Mouse (Mus musculus) layer of hippocampus, adult 9-10 months (tissue): Measurements from ENCODE around the gene St3gal2.
A peak's percentile ranks its signal among the peaks of the same experiment; 100 is the strongest.
"Not testable (repeated sequence)": the region's sequence is repeated elsewhere in the genome, so short reads cannot be mapped to it uniquely, and the experiment has no call there.

ENCODE experiments used
- DNase-seq: peaks from one replicate; pipeline ENCODE4 v3.0.0; 2022; ENCODE audit warnings: low spot score

St3gal2 gene

DNA sequence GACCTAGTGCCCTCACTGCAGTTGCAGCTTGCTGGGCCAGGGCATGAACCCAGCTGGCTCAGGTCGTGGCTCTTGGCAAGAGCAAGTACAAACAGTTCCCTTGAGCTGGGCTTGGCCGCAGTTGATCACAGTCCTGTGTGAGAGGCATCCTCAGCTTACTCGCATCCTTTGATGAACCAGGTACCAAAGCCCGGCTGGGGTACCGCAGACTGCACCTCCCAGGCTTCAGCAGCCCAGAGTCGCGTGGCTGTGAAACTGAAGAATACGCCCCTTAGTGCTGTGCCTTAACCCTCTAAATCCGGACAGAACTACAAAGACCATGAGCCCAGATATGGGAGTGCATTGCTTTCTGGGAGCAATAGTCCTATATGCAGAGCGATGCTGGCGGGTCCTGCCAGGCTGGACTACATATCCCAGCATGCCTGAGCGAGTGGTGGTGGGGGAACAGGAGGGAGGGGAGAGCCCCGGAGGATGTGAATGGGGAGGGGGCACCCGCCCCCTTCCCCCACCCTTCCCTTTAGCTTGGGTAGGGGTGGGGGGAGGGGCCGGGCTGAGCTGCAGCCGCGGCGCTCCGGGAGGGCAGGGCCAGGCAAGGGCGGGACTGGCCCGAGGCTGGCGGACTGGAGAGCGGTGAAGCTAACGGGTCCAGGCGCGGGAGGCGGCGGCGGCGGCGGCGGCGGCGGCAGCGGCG is at the start of gene St3gal2:
Gene St3gal2 (plus strand): TSS at position 582 of the 691 bp plus-strand sequence.
- DNase-seq: peak; percentile 86

- no peak for DNase-seq
These were observed 49.2 kb upstream of the St3gal2 start for GRCm38 (mm10) chr8:110870501-110870900.

DNA sequence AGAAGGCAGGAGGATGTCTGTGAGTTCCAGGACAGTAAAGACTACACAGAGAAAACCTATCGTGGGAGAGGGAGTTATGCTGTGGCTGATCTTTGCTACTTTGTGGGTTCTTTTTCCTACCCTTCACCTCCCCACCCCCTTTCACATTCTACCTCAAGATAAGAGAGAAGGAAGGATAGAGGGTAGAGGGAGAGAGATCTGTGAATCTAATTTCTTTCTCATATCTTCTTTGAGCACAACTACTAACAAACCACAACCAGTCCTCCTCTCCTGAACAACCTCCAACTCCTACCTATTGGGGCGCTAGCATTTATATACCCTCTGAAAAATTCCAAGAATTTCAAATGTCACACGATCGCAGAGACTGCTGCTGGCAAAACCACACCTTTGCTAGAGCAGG is 41.9 kb upstream of the St3gal2 start:
- no peak for DNase-seq

GRCm38 (mm10) chr8:110881741-110882310 is 37.9 kb upstream of the St3gal2 start:
- DNase-seq: no peak

DNA sequence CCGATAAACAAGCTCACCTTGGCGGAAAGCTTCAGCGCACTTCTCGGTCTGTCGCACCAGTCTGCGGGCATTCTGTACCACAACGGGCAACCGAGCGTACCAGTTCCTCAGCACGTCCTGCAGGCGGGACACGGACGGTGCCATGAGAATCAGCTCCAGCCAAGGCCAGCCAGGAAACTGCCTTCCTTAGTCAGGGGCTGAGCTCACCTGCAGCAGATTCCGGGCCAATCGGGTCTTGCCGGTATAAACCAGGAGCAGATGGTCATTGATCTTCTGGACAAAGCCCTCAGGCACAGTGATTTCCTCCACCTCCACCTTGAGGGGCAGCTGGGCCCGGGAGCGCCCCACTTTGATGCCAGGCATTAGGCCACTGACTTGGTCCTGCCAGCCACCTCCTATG is 35.9 kb upstream of the St3gal2 start:
- no peak for DNase-seq

DNA sequence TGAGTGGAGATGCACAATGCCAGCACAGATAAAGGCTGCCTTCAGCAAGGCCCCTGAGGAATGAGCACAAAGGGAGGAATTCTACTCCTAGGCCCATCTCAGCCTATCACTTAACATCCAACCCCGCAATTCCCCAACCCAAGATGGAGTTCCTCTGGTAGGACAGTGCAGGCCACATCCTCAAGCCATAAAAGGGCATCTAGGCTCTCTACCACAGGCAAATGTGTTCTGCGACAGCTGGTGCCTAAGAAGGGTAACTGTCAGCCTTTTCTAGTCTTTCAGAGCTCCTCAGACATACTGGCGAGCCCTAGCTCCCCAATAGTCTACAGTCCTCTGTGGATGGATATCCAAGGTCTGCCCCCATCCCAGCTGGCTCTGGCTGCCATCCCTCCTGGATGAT is 33.1 kb upstream of the St3gal2 start:
- DNase-seq: no peak

GRCm38 (mm10) chr8:110887551-110887950 is 32.2 kb upstream of the St3gal2 start:
- DNase-seq: no peak

DNA sequence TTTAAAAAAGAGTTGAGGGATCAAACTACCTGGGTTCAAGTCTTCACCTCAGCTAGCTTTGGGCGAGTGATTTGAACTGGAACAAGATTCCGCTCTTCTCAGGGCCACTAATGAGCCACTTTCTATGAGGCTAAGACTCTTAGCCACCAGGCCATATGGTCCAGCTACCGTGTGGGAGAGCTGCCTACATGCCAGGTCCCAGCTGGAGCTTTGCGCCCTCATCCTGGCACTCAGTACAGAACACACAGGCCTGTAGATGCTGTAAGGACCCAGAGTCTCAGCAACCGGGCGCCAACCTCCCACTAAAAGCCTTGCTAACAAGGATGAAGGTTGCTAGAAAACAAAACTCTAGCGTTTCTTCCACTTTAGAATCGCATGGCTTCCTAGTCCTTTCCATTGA is 31.3 kb upstream of the St3gal2 start:
- DNase-seq: peak; percentile 18

GRCm38 (mm10) chr8:110888860-110889259 is 30.9 kb upstream of the St3gal2 start:
- DNase-seq: no peak

- DNase-seq: no peak
These were observed 29.7 kb upstream of the St3gal2 start for GRCm38 (mm10) chr8:110889904-110890470.

- no peak for DNase-seq
These were observed 27.7 kb upstream of the St3gal2 start for GRCm38 (mm10) chr8:110892040-110892439.

DNA sequence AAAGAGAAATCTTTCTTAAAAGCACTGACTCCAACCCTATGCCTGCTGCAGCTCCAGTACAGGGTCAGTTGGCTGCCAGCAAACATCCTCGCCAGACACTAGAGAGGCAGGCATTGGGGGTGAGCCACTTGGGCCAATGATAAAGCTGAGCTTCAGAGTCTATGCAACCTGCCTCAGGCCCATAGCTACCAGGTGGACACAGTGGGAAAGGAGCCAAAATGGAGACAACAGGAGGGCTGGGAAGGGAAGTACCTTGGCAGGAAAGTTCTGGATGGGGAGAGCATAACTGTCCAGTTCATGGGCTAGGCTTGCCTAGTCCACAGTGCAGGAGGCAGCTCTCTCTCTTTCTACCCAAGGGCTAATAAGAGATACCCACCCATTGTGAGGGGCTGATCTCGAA is 26.8 kb upstream of the St3gal2 start:
- DNase-seq: no peak

- DNase-seq: no peak
These were observed 24.9 kb upstream of the St3gal2 start for GRCm38 (mm10) chr8:110894851-110895250.

DNA sequence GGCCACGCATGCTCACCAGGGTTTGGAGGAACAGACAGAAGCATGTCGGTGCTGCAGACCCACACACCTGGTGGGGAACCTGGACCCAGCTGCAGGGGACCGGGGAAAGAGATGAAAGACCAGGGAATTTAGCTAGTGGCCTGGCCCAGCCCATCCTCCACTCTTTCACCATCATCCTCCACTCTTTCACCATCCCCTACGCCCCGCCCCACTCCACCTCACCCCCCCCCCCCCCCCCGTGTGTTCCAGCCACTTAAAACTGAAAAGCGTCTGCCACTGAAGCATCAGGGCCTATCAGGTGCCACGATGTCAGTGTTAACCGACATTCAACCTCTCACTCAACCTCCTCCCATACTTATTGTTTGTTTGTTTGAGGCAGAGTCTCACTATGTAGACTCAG is 24.5 kb upstream of the St3gal2 start:
- no peak for DNase-seq

DNA sequence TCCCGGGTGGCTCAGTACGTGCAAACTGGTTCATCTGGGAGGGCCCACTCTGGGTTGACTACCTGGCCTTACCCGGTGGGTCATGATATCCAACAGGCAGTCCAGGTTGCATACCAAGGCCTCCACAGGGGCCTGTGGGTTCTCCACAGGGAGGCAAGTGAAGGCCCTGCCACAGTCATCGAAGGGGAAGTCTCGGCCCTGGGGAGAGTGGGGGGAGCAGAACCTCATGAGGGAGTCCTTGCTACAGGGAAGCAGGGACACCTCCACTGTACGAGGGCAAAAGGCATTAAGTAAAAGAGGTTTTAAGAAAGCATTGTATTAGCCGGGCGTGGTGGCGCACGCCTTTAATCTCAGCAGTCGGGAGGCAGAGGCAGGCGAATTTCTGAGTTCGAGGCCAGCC is 23.9 kb upstream of the St3gal2 start:
- no peak for DNase-seq

DNA sequence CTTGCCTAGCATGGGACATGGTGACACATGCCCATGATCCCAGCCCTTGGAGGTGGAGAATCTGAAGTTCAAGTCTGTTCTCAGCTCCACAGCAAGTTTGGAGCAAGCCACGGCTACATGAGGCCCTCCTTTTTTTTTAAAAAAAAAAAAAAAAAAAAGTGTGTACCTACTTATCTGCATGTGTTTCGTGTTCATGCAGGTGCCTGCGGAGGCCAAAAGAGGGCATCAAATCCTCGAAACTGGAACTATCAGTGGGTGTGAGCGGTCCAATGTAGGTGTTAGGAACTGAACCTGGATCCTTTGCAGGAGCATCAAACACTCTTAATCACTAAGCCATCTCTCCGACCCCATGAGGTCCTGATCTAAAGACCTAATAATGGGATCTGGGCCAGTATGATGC is 22.2 kb upstream of the St3gal2 start:
- DNase-seq: no peak

- DNase-seq: no peak
These were observed 18.7 kb upstream of the St3gal2 start for GRCm38 (mm10) chr8:110901056-110901455.

- DNase-seq: peak; percentile 61
These were observed 17.7 kb upstream of the St3gal2 start, which contains the start of gene Fuk for GRCm38 (mm10) chr8:110901839-110902578. Gene Fuk, minus strand, starts transcription at chr8:110902488.

DNA sequence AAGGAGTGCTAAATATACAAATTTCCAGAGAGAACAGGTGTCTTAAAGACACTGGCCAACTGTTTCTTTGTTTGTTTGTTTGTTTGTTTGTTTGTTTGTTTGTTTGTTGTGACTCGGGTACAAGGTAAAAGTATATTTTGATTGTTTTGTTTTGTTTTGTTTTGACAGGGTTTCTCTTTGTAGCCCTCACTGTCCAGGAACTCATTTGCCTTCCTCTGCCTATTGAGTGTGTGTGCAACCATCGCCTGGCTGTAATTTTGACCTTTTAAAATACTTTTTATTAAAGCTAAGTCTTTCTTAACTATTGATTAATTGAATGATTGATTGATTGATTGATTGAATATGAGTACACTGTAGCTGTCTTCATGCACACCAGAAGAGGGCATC is 17.1 kb upstream of the St3gal2 start:
- no peak for DNase-seq

DNA sequence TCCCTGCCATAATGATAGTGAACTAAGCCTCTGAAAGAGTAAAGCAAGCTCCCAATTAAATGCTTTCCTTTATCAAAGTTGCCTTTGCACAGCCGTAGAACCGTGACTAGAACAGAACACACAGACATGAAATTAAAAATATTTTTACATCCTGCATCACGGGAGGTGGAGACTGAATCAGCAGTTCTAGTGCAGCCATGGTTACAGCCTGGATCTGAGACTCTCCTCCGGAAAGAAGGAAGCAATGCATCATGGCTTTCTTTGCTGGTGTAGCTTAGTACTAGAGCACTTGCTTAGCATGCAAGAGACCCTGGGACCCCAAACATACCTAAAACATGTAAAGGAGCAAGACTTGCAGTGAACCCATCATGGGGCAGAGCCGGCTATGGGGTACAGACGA is 14.3 kb upstream of the St3gal2 start:
- DNase-seq: no peak

- no peak for DNase-seq
These were observed 13.0 kb upstream of the St3gal2 start for GRCm38 (mm10) chr8:110906682-110907081.

DNA sequence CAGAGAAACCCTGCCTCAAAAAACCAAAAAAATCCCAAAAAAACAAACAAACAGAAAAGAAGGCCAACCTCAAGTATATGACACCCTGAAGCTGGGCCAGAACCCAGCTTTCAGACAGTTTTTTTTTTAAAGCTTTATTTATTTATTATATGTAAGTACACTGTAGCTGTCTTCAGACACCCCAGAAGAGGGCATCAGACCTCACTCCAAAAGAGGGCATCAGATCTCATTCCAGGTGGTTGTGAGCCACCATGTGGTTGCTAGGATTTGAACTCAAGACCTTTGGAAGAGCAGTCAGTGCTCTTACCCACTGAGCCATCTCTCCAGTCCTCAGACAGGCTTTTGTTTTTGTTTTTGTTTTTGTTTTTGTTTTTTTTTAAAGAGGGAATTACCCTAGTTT is 9.9 kb upstream of the St3gal2 start:
- not testable (repeated sequence) for DNase-seq
